Mouse (Mus musculus): ENCODE measurements around the gene Klhl18.

Gene Klhl18

DNA sequence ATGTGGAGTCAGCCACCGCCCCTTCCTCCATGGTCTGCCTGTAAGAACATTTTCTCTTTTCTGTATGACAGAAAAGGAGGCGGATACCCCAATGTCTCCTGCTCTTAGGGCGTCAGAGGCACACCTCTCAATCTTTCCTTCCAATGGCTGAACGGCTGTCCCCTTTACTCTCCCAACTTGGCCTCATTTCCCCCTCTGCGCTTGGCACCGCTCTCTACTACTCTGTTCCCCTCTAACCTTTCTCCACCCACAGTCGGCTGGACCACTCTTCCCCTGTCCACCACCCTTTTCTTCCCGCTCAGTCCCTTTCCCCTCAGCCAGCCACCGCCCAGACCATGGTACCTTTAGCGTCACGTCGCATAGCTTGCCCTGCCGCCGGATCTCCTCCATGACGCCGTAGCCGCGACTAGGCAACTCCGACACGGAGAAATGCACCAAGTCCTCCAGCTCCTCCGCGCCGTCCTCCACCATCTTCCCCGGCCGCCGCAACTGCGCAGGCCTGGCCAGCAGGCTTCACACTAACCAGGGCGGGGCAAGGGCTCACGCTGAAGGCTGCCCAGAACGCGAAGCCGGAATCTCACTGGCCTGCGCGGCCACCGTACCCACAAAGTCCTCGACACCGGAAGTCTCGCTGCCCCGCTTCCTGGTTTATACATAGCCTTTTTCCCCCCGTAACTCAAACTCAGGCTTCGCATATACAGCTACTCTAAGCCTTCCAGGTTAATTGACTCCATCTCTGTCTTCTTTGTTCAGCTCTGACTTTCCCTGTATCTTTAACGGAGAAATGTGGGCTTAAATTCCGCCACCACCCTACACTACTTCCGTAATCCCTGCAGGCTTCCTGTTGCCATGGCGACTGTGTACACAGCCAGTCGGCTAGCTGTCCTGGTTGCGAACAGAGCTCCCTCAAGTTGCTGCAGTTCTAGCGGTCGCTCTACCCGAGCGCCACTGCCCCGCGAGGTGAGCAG lies at the start of gene Klhl18, which contains the start of gene Kif9:
Gene Klhl18, minus strand, starts transcription at position 571 of the 968 bp plus-strand sequence.
Gene Kif9, plus strand, starts transcription at position 835 of the 968 bp plus-strand sequence.
- DNase-seq: peak; percentile 99

- no peak for DNase-seq
Observed at GRCm38 (mm10) chr9:110525737-110526136, 49.2 kb upstream of the Klhl18 start.

DNA sequence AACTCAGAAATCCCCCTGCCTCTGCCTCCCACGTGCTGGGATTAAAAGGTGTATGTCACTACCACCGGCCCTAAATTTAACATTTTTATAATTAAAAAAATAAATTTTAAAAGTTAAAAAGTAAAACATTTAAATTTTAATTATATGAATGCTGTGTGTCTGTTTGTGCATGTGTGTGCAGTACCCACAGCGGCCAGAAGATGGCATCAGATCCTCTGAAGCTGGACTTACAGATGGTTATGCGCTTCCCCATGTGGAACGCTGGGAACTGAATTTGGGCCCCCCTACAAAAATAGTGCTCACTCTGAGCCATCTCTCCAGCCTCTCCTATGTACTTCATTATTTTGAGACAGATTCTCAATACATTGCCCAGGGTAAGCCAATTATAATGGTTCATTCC lies 14.4 kb upstream of the Klhl18 start:
- DNase-seq: no peak

- DNase-seq: no peak
Observed at GRCm38 (mm10) chr9:110488841-110489240, 12.3 kb upstream of the Klhl18 start.

DNA sequence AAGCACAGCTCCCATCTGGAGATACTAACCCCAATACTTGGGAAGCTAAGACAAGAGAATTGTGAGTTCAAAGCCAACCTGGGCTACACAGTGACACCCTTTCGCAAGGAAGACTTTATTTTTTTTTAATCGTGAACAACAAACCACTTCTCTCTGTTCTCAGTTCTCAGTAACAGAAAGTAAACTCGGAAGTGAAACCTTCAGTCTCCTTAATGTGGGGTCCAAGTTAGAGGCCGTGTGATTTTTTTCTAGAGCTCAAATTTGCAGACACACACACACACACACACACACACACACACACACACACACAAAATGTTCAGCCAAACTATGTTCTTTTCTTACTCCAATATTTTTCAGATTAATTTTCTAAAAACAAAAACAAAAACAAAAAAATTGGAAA lies 2.1 kb upstream of the Klhl18 start:
- DNase-seq: no peak

- no peak for DNase-seq
Observed at GRCm38 (mm10) chr9:110477951-110478350, 1.5 kb upstream of the Klhl18 start.

DNA sequence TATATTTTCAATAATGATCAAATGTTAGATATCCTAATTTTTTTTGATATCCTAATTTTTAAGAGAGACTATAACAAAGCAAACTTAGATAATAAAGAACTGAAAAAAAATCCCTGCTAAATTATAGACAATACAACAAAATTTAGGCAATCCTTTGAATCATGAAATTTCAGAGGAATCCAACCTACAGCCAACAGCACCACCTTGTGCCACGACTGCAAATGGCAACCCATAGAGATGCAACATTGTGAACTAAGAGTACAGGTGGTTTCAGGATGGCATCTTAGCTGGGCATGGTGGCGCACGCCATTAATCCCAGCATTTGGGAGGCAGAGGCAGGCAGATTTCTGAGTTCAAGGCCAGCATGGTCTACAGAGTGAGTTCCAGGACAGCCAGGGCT lies 10.3 kb downstream of the Klhl18 start:
- DNase-seq: no peak

GRCm38 (mm10) chr9:110465336-110465735 lies 11.2 kb downstream of the Klhl18 start:
- DNase-seq: no peak

GRCm38 (mm10) chr9:110463983-110464591 lies 12.4 kb downstream of the Klhl18 start:
- DNase-seq: no peak

GRCm38 (mm10) chr9:110462321-110462720 lies 14.2 kb downstream of the Klhl18 start:
- no peak for DNase-seq

GRCm38 (mm10) chr9:110460884-110461815 lies 15.3 kb downstream of the Klhl18 start:
- no peak for DNase-seq

- no peak for DNase-seq
Observed at GRCm38 (mm10) chr9:110459145-110459727, 17.3 kb downstream of the Klhl18 start.

- DNase-seq: no peak
Observed at GRCm38 (mm10) chr9:110457926-110458325, 18.6 kb downstream of the Klhl18 start.

GRCm38 (mm10) chr9:110452523-110452922 lies 24.0 kb downstream of the Klhl18 start:
- no peak for DNase-seq

DNA sequence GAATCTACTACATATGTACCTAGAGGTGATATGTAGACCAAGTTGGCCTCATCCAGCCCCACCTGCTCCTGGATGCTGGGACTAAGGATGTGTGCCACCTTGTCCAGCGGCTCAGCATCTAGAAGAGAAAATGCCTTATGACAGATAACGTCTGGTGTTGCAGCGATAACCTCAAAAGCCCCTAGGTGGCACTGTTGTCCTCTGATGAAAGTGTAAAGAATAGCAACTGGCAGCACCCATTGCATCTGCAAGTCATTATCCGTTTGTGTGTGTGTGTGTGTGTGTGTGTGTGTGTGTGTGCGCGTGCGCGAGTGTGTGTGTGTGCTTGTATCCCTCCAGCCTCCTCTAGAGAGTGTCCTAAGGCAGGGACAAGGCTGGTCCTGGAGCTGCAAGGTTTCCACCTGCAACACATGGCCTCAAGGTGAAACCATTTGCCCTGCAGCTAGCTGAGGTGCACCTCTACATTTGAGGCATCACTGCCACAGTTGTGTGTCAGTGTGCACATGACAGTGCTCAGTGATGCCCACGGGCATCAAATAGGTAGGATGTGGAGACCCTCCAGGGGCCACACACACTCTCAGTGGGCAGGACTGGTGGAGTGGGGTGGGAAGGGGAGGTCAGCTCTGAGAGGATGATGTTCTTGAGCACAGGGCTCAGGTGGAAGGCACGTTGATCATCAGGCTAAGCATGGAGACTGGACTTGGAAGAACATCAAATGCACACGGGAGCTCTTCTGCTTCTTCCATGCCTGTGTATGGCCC lies 27.5 kb downstream of the Klhl18 start:
- DNase-seq: peak; percentile 89

DNA sequence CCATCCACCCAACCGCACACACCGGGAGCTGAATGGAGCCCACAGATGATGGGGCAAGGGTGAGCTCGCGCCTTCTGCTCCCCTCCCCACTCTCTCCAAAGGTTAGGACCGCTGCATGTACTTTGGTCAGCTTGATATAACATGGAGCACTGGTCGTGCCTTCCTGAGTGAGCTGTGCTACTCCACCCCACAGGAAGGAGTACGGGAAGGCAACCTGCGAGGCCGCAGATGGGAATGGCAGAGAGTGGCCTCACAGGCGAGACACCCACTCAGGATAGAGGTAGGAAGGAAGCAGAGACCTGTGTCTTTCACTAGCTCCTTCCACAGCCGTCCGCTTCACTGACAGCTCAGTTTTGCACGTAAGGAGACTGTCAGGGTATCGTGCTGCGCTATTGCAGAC lies 28.1 kb downstream of the Klhl18 start:
- no peak for DNase-seq

GRCm38 (mm10) chr9:110440559-110440958 lies 35.9 kb downstream of the Klhl18 start:
- no peak for DNase-seq

DNA sequence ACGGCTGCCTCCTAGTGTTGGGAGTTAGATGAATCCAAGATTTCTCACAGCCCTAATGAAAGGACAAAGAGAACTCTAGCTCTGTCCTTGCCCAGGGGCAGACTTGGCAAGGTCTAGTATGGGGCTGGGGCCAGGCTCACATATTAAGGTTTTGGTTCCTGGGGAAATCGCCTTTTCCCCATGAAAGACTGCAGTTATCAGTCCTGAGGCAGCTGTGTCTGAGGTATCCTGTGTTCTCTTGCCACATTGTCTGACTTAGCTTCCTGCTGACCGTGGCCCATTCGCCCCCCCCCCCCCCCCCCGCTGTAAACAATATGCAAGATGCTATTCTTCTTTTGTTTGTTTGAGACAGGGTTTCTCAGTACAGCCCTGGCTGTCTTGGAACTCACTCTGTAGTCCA lies 36.4 kb downstream of the Klhl18 start:
- DNase-seq: no peak

DNA sequence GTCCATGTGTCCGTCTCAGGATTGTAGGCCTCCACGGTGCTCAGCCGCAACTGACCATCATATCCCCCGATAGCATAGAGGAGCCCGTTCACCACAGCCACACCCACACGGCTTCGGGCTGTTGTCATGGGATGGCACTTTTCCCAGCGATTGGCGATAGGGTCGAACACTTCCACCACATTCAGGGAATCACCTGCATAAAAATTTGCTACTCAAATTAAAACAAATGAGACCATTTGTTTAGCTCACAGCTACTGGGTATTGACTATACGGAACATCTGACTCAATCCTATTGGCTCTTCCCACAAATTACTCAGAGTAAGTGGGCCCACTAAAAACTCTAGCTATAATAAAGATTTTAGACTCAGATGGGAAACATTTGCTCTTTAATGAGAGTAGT lies 40.5 kb downstream of the Klhl18 start:
- DNase-seq: no peak

DNA sequence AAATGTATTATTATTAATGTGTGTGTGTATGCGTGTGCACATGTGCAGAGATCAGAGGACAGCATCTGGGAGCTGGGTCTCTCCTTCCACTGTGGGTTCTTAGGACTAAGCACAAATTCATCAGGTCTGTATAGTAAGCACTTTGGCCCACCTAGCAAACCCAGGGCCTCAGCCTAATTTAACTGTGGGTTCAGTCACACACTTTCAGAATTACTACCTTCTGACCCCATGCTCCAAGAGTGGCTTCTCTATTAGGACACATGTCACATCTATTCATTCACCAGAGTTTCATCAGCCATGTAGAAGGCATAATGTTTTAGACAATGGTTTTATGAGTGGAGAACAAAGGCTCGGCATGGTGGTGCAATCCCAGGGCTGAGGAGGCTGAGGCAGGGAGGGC lies 43.4 kb downstream of the Klhl18 start:
- no peak for DNase-seq

DNA sequence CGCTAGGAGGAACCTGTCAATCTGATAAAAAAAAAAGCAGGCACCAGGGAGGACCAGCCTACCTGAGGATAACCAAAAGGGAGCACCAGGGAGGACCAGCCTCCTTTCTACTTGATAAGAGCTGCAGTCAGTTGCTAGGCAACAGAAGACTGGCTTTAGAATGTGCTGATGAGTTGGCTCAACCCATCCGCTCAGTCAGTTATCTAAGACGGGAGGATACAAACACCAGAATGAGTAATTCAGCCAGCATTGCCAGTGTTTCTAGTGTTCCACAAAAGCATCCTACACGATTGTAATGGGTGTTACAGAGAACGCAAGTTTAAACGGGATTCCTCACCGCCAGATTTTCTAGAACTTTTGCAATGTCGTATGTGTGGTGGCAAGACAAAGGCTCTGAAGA lies 45.3 kb downstream of the Klhl18 start:
- DNase-seq: no peak

All from embryo, embryonic 11 days (tissue).